Mouse (Mus musculus): ENCODE results near the gene Col23a1.
"Not testable (repeated sequence)": the region's sequence is repeated elsewhere in the genome, so short reads cannot be mapped to it uniquely, and the experiment has no call there.

Col23a1 gene

DNA sequence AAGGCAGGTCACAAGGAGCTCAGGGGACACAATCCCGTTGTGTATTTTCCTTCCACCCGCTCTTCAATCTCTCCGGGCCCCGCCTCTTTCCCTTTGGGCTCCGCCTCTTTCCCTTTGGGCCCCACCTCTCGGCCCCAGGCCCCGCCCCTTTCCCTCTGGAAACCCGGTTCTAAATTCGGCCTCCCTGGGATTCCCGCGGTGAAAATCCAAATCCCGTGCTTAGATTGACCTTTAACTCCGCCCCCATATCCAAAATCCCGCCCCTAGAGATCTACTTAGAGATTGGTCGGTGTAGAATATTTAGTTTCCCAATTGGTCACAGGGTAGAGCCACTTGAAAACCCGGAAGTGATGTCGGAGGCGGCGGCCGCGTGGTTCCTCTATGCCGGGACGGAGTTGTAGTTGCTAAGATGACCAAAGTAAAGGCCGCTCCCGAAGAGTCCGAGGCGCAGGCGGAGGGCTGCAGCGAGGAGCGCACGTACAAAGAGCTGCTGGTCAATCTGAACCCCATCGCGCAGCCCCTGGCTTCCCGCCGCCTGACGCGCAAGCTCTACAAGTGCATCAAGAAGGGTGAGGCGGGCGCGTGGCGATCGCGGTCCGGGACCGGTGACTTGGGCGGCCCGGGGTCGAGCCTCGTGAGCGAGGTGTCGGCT lies 329.8 kb downstream of the Col23a1 start, which contains the start of gene Nhp2:
Gene Nhp2, plus strand, starts transcription at position 327 of the 652 bp plus-strand sequence.
- peak; percentile 99 for DNase-seq (ENCODE audit: low read depth, low spot score)

DNA sequence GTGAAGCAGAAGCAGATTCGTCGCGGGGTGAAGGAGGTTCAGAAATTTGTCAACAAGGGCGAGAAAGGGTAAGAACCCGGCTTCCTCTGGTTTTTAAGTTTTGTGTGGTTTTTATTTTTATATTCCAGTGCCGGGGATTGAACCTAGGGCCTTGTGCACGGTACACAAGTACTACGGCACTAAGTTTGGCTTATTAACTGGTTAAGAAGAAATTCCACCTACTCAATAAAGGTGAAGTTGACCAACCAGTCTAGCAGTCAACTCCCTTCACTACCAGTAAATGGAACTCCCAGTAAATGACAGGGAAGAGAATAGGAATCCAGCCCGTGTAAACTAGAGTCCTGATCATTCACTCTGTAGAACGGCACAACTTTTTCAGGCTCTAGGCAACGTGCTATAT lies 330.4 kb downstream of the Col23a1 start:
- DNase-seq (ENCODE audit: low read depth, low spot score): no peak

DNA sequence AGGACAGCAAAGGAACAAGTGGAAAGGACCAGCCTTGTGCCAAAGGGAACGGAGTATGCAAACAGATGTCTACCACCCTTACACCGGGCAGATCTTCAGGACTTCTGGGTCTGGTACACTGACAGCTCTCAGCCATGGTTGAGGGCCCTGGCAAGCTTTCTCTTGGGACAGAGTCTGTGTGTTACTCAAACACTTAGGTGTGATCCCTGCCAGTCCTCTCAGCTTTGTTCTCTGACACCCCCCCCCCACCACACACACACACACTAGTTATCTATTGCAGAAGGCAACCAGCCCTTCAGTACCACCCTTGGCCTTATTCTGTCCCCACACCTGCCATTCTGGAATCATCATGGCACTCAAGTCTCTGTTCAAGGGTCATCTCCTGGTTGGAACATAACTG lies 332.1 kb downstream of the Col23a1 start:
- DNase-seq (ENCODE audit: low read depth, low spot score): no peak

DNA sequence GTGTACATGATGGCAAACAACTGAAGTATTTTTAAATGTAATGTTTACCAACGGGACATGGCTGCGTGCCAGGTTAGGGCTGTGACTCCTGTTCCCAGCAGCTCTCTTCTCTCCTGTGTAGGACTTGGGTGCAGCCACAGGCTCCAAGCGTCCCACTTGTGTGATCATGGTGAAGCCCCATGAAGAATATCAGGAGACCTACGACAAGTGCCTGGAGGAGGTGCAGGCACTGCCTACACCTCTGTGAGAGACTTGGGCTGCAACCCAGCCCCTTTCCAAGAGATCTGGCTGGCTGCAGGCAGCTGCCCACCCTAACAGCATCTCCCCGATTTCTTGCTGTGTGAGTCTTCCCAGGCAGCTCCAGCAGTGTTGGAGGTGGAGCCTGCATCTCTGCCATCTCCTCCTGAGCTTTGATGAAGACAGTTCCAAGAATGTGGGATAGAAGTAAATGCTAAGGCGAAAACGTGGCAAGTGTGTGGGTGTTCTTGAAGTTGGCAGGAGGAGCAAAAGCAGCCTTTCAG lies 333.3 kb downstream of the Col23a1 start:
- no peak for DNase-seq (ENCODE audit: low read depth, low spot score)

DNA sequence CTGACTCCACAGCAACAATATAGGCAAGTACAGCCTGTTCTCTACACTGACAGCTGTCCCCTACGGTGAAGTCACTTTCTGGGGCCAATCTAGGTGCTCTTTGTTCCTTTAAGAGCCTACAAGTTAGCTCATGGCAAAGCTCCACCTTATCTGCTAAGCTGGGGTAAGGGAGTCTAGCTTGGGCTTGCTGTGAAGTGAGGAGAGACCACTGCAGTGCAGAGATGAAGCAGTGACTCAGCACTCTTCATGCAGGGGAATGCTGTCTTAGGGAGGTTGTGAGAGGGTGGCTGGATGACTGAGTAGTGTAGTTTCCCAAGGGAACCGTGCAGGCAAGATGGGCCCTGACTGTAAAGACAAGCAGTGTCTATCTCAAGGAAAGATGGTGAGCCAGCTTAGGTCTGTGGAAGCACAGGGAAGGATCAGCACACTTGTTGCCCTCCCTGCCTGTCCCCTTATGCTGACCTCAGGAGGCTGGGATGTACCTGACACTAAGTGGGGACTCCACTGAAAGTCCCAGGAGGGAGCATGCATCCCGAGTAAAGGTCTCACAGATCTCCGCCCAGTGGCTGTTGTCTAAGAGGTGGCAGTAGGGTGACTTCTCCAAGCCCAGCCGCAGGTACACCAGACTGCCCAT lies 335.6 kb downstream of the Col23a1 start:
- DNase-seq (ENCODE audit: low read depth, low spot score): no peak

DNA sequence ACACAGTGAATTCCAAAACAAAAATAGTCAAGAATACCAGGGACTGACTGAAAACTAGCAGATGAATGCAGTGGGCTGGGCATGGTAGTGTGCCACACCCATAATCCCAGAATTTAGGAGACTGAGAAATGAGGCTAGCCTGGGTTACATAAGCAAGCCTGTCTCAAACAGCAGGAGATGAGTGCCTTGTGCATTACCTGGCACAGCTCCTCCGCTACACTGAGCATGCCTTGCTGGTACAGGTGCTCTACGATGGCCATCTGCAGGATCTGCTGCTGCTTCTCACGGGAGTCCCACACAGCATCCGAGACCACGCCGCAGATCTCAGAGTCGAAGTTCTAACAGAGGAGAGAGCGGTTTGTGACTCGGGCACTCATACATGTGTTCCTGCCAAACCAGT lies 337.7 kb downstream of the Col23a1 start:
- DNase-seq (ENCODE audit: low read depth, low spot score): no peak

DNA sequence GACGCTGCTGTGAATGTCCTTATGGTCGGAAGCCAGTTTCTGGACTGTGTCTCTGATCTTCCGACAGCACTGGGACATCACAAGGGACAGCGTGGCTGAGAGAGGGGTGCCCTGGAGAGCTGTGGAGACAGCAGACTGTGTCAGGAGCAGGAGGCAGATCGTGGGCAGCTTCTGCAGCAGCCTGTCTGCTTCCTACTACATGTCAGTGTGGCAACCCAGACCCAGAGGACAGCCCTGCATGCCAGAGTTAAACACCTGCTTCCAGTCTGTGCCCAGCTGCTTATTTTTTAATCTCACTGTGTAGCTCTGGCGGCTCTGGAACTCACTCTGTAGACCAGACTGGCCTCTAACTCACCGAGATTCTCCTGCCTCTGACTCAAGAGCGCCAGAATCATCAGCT lies 338.2 kb downstream of the Col23a1 start:
- DNase-seq (ENCODE audit: low read depth, low spot score): no peak

DNA sequence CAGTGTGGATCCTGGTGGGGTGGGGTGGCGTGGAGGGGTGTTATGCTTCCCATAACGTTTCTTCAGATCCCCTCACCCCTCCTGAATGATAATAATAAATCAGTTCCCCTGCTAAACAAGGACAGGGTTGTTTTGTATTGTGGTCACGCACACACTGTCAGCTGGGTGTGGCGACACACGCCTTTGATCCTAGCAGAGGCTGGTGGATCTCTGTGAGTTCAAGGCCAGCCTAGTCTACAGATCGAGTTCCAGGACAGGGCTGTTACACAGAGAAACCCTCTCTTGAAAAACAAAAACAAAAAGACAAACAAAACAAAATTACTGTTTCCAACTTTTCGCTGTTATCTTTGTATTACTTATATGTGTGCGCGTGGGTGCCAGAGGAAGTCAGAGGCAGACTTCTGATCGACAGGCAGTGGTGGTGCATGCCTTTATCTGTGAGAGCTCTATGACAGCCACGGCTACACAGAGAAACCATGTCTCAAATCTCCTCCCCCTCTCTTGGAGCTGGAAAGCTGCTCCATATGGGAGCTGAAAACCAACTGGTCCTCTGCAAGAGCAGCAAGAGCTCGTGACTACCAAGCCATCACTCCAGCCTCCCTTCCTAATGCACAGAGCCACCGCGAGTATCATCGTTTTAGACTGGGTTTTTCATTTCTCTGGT lies 340.1 kb downstream of the Col23a1 start:
- no peak for DNase-seq (ENCODE audit: low read depth, low spot score)

DNA sequence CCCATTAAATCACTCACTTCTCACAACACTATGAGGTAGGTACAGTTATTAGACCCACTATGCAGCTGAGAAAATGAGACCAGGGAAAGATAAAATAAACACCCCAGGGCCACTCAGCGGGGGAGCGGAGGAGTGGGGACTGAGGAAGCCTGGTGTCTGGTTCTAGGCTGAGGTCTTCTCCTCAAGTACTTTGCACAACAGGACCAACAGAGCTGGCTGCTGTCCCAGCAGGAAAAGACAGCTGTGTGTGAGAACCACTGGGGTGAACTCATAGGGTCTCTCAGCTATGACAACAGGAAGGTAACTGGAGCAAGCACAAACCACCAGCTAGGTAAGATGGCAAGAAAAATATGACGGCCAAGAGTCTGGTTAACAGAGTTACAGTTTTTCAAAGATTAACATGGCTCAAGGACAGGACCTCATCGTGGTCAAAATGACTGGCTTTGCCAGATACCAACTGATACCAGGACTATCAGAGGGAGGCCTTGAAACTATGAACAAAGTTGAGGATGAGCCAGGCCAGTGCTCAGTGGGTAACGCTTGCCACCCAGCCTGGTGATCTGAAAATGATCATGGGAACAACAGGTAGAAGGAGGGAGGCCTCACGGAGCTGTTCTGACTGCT lies 342.5 kb downstream of the Col23a1 start:
- no peak for DNase-seq (ENCODE audit: low read depth, low spot score)

DNA sequence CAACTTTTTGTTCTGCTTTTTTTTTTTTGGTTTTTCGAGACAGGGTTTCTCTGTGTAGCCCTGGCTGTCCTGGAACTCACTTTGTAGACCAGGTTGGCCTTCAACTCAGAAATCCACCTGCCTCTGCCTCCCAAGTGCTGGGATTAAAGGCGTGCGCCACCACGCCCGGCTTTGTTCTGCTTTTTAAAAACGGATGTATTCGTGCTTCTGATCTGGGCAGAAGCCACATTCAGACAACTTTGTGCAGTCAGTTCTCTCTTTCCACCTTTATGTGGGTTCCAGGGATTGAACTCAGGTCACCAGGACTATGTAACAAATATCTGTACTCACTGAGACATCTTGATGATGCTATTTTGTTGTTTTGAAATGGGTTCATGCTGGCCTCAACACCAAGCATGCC lies 343.5 kb downstream of the Col23a1 start:
- not testable (repeated sequence) for DNase-seq (ENCODE audit: low read depth, low spot score)

Data from retina, adult 2 months (tissue).